Mouse (Mus musculus) limb, embryonic 11.5 days (tissue): ENCODE results near the gene Tyrobp. TPM values are rescaled to one million over a fixed set of nuclear protein-coding genes. Genes with fewer than 3 reads are reported as not detected.

Source experiments
- ATAC-seq: fragments of 200-750 bp; cut with Nextera tagmentation; 2 replicates; pipeline ENCODE4 v1.8.0; 2017; ENCODE audit warnings: low read depth; ENCODE audit not compliant: insufficient number of reproducible peaks, low FRiP score, low TSS enrichment
- DNase-seq: peaks from one replicate; pipeline ENCODE4 v3.0.0-alpha.2; 2015; ENCODE audit warnings: low spot score
- H3K27ac ChIP-seq: fragments of 300-500 bp; sonication (generic); replicated peaks from 2 replicates; pipeline ENCODE4 v1.5.1; 2014; ENCODE audit warnings: low read depth, mild to moderate bottlenecking, low read length
- H3K27me3 ChIP-seq: fragments of 300-500 bp; sonication (generic); 2 replicates; pipeline ENCODE4 v1.6.1; 2014; ENCODE audit warnings: mild to moderate bottlenecking, low read length, mixed read lengths; ENCODE audit not compliant: control insufficient read depth, insufficient read depth
- H3K36me3 ChIP-seq: fragments of 300-500 bp; sonication (generic); 2 replicates; pipeline ENCODE4 v1.6.1; 2014; ENCODE audit warnings: mild to moderate bottlenecking, low read length, moderate library complexity, mixed read lengths; ENCODE audit not compliant: control insufficient read depth, insufficient read depth
- H3K4me1 ChIP-seq: fragments of 300-500 bp; sonication (generic); 2 replicates; pipeline ENCODE4 v1.6.1; 2014; ENCODE audit warnings: low read length, mixed read lengths; ENCODE audit not compliant: control insufficient read depth, insufficient read depth
- H3K4me2 ChIP-seq: fragments of 300-500 bp; sonication (generic); 2 replicates; pipeline ENCODE4 v1.6.1; 2014; ENCODE audit warnings: low read depth, mild to moderate bottlenecking, moderate library complexity; ENCODE audit not compliant: severe bottlenecking
- H3K4me3 ChIP-seq: fragments of 300-500 bp; sonication (generic); 2 replicates; pipeline ENCODE4 v1.5.1; 2014; ENCODE audit warnings: low read depth, low read length
- H3K9ac ChIP-seq: fragments of 300-500 bp; sonication (generic); 2 replicates; pipeline ENCODE4 v1.6.1; 2014; ENCODE audit warnings: mild to moderate bottlenecking, low read length
- H3K9me3 ChIP-seq: fragments of 300-500 bp; sonication (generic); 2 replicates; pipeline ENCODE4 v1.6.1; 2016; ENCODE audit warnings: low read length; ENCODE audit not compliant: control insufficient read depth
- WGBS: fragments of 180-500 bp; shearing (Covaris S2); extraction: QIAGEN DNeasy Blood & Tissue Kit; methylation state at CpG from one replicate; pipeline ENCODE4 v1.1.7; 2014; 5-methylcytosine and 5-hydroxymethylcytosine counted together
- polyA plus RNA-seq: library from polyadenylated mRNA; unstranded; fragments of >200 nt; fragmentation: Nextera tagmentation; extraction: Ambion mirVana; gene quantifications from 2 replicates; pipeline ENCODE4 v1.2.1, GENCODE M21; 2014

Gene Tyrobp
- polyA plus RNA-seq, 1 experiment from 2014 or later: 12.6 TPM

- Histone ChIP-seq H3K4me1 (no peaks in the 10 kb centered on the region), H3K4me2 (no peak overlapping the region), H3K9ac (no peak overlapping the region), H3K4me3 (no peak overlapping the region), H3K27me3 (no peaks in the 10 kb centered on the region), H3K9me3 (no peaks in the 10 kb centered on the region), H3K27ac (no peak overlapping the region), H3K36me3 (no peaks in the 10 kb centered on the region)
- WGBS: 62% methylated on average over 7 of the region's 7 CpGs
- DNase-seq (no peak), ATAC-seq (no peak)
Observed at GRCm38 (mm10) chr7:30399671-30400070, 13.9 kb upstream of the Tyrobp start.

- DNase-seq: no peak
- no peaks in the 10 kb centered on the region for H3K4me1 ChIP-seq
- no peak overlapping the region for H3K4me3 ChIP-seq
- H3K4me2 ChIP-seq: no peak overlapping the region
- H3K9ac ChIP-seq: no peak overlapping the region
- no peaks in the 10 kb centered on the region for H3K27me3 ChIP-seq
- no peaks in the 10 kb centered on the region for H3K36me3 ChIP-seq
- 74% methylated on average over 4 of the region's 4 CpGs for WGBS
- ATAC-seq: no peak
- no peaks in the 10 kb centered on the region for H3K9me3 ChIP-seq
- H3K27ac ChIP-seq: no peak overlapping the region
Observed at GRCm38 (mm10) chr7:30402343-30402742, 11.2 kb upstream of the Tyrobp start.

- Histone ChIP-seq H3K9ac (no peak overlapping the region), H3K27me3 (no peaks in the 10 kb centered on the region), H3K4me1 (no peaks in the 10 kb centered on the region), H3K36me3 (no peaks in the 10 kb centered on the region), H3K27ac (no peak overlapping the region), H3K4me3 (no peak overlapping the region), H3K9me3 (no peaks in the 10 kb centered on the region), H3K4me2 (no peak overlapping the region)
- 74% methylated on average over 3 of the region's 3 CpGs for WGBS
- no peak for DNase-seq
- ATAC-seq: no peak
Observed at GRCm38 (mm10) chr7:30408639-30409038, 4.9 kb upstream of the Tyrobp start.

GRCm38 (mm10) chr7:30409789-30410188 lies 3.8 kb upstream of the Tyrobp start:
- Histone ChIP-seq H3K4me1 (no peaks in the 10 kb centered on the region), H3K9ac (no peak overlapping the region), H3K9me3 (no peaks in the 10 kb centered on the region), H3K4me3 (no peak overlapping the region), H3K36me3 (no peaks in the 10 kb centered on the region), H3K27ac (no peak overlapping the region), H3K4me2 (no peak overlapping the region), H3K27me3 (no peaks in the 10 kb centered on the region)
- no peak for DNase-seq
- 34% methylated on average over 2 of the region's 2 CpGs for WGBS
- ATAC-seq: no peak

- no peak overlapping the region for H3K9ac ChIP-seq
- DNase-seq (no peak), ATAC-seq (no peak)
- 82% methylated on average over 3 of the region's 3 CpGs for WGBS
- H3K36me3 ChIP-seq: no peaks in the 10 kb centered on the region
- no peak overlapping the region for H3K27ac ChIP-seq
- no peak overlapping the region for H3K4me3 ChIP-seq
- no peaks in the 10 kb centered on the region for H3K4me1 ChIP-seq
- H3K9me3 ChIP-seq: no peaks in the 10 kb centered on the region
- H3K27me3 ChIP-seq: no peaks in the 10 kb centered on the region
- H3K4me2 ChIP-seq: no peak overlapping the region
Observed at GRCm38 (mm10) chr7:30411023-30411422, 2.5 kb upstream of the Tyrobp start.

GRCm38 (mm10) chr7:30412735-30413147 lies 819 bp upstream of the Tyrobp start:
- Histone ChIP-seq H3K9ac (no peak overlapping the region), H3K9me3 (no peaks in the 10 kb centered on the region), H3K4me1 (no peaks in the 10 kb centered on the region), H3K4me3 (no peak overlapping the region), H3K27ac (no peak overlapping the region), H3K36me3 (no peaks in the 10 kb centered on the region), H3K27me3 (no peaks in the 10 kb centered on the region), H3K4me2 (no peak overlapping the region)
- WGBS: 56% methylated on average over 4 of the region's 4 CpGs
- ATAC-seq (no peak), DNase-seq (no peak)

GRCm38 (mm10) chr7:30417856-30418255 lies 4.3 kb downstream of the Tyrobp start:
- H3K36me3 ChIP-seq: no peaks in the 10 kb centered on the region
- DNase-seq: no peak
- 74% methylated on average over 9 of the region's 9 CpGs for WGBS
- H3K4me3 ChIP-seq: no peak overlapping the region
- no peak for ATAC-seq
- H3K9me3 ChIP-seq: no peaks in the 10 kb centered on the region
- H3K4me2 ChIP-seq: no peak overlapping the region
- peaks cover 19% of the 10 kb centered on the region for H3K27me3 ChIP-seq
- H3K27ac ChIP-seq: no peak overlapping the region
- H3K9ac ChIP-seq: no peak overlapping the region
- H3K4me1 ChIP-seq: no peaks in the 10 kb centered on the region; the same call in 1 of the 2 replicates

- ATAC-seq (no peak), DNase-seq (no peak)
- Histone ChIP-seq H3K9me3 (no peaks in the 10 kb centered on the region), H3K4me2 (no peak within 1 kb of the TSS), H3K4me1 (no peaks in the 10 kb centered on the region; the same call in 1 of the 2 replicates), H3K9ac (no peak within 1 kb of the TSS), H3K27ac (no peak within 1 kb of the TSS), H3K36me3 (no peaks in the 10 kb centered on the region), H3K4me3 (no peak within 1 kb of the TSS), H3K27me3 (peaks cover 20% of the 10 kb centered on the region)
- 78% methylated on average over 10 of the region's 10 CpGs for WGBS
Observed at GRCm38 (mm10) chr7:30419561-30420499, 6.3 kb downstream of the Tyrobp start, which contains the start of gene Hcst. Gene Hcst, minus strand, starts transcription at chr7:30419854.
